Comparison of ENCODE assay signal across 8 mouse cellular contexts in the genomic region with DNA sequence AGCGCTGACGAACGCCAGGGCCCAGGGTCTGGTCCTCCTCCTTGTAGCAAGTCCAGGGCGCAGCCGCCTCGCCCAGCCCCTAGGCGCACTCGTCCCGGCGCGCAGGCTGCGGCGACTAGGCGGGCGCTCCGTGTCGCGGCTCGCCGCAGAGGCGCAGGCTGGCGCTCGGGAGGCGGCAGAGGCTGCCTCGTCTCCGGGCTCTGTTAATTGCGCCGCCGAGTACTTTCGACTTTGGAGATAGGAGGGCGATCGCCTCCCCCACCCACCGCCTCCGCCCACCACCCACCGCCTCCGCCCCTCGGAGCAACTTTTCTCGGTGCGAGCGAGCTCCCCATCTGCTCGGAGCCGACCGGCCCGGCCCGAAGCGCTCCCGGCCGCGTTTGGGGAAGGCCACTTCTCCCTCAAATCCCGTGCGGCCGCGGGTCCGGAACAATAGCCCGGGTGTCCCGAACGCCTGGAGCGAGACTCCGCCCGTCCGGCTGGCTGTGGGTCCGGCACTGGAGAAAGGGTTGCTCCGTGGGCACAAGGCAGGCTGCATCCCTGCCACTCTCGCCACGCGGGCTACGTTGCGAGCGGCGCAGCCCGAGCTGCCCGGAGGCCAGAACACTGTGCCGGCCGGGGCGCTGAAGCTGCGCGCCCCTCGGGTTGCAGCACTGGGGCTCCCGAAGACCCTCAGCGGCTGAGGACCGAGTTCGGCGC. TPM values are rescaled to one million over a fixed set of nuclear protein-coding genes. Genes with fewer than 3 reads are reported as not detected.
A peak's percentile ranks its signal among the peaks of the same experiment; 100 is the strongest.
DNase-seq lines count a peak whose midpoint lies in the region; ATAC-seq and TF ChIP-seq lines count a peak whose summit lies in the region.

No protein-coding gene starts in this region.

- no peaks in the 10 kb centered on the region for H3K9me3 ChIP-seq in lung, embryonic 14.5 days (ENCODE audit: low read depth, low read length)

- H3K27ac ChIP-seq in lung, embryonic 14.5 days (ENCODE audit: low read depth): peak overlapping the region; percentile 90

- TF ChIP-seq CTCF in lung, embryonic 14.5 days (IDR thresholded peaks at IDR 0.05; ENCODE audit: low read depth): no peak

- peaks cover 3% of the 10 kb centered on the region; the same call in 1 of the 2 replicates for H3K4me1 ChIP-seq in lung, embryonic 14.5 days (ENCODE audit: insufficient read depth)

- peak; percentile 72 for DNase-seq in 416B (ENCODE audit: low read depth)
- peak; percentile 76 for DNase-seq in Muller cell, postnatal 12 days (ENCODE audit: inconsistent ontology term)
- DNase-seq in embryo, embryonic 10 days (ENCODE audit: low spot score): peak; percentile 78
- peak; percentile 44 for DNase-seq in heart, adult 8-10 months (ENCODE audit: low spot score)
- DNase-seq in kidney, adult 9 months: peak; percentile 54
- DNase-seq in lung, embryonic 14.5 days: peak; percentile 76
- peak; percentile 75 for DNase-seq in retina, embryonic 14.5 days (ENCODE audit: low spot score)
- no peak for DNase-seq in ovary, postnatal 14 days (ENCODE audit: low spot score)

- H3K9ac ChIP-seq in lung, embryonic 14.5 days: peak overlapping the region; percentile 84

- peak overlapping the region; percentile 71 for H3K4me3 ChIP-seq in lung, embryonic 14.5 days (ENCODE audit: low read depth, low read length)

- H3K27me3 ChIP-seq in lung, embryonic 14.5 days (ENCODE audit: insufficient read depth, low read length): peaks cover 57% of the 10 kb centered on the region

- ATAC-seq in lung, embryonic 14.5 days (ENCODE audit: insufficient read depth): peak; percentile 76

- no peaks in the 10 kb centered on the region for H3K36me3 ChIP-seq in lung, embryonic 14.5 days (ENCODE audit: insufficient read depth)

- under 1% methylated on average over 77 of the region's 83 CpGs for WGBS in lung, embryonic 14.5 days

- peak overlapping the region; percentile 96 for H3K4me2 ChIP-seq in lung, embryonic 14.5 days

RNA-seq across cellular contexts. Expression of gene Satb2, which starts 6.0 kb away (rescaled TPM):
- total RNA-seq in heart, adult 8-10 months (2022): under 1 TPM; 0.32 to 0.66 (median 0.46) TPM
- 0.61 and 0.79 TPM in 2 replicates for polyA plus RNA-seq in lung, embryonic 14.5 days (2014; fragmentation: Nextera tagmentation; extraction: Ambion mirVana)
